Mouse (Mus musculus) thymus, adult 18-20 months (tissue): ENCODE data around the gene Acd.

ENCODE experiments used
- DNase-seq, 2 experiments: peaks; one replicate each; pipeline ENCODE4 v3.0.0; 2022; ENCODE audit warnings: mixed read lengths in 2 of 2

Gene Acd

GRCm38 (mm10) chr8:105700966-105701824 is at the start of gene Acd, which contains the start of gene Pard6a:
Acd (minus strand) TSS chr8:105701102.
Pard6a (plus strand) TSS chr8:105701148.
- DNase-seq = peak; percentile 92 to 93

GRCm38 (mm10) chr8:105750606-105751005 is 49.7 kb upstream of the Acd start:
- DNase-seq = no peak

GRCm38 (mm10) chr8:105743301-105743700 is 42.4 kb upstream of the Acd start:
- no peak for DNase-seq

- no peak for DNase-seq
Observed at GRCm38 (mm10) chr8:105739216-105739615, 38.3 kb upstream of the Acd start.

GRCm38 (mm10) chr8:105732186-105732585 is 31.3 kb upstream of the Acd start:
- no peak for DNase-seq

- DNase-seq = no peak
Observed at GRCm38 (mm10) chr8:105727397-105728124, 26.7 kb upstream of the Acd start.

- DNase-seq = no peak
Observed at GRCm38 (mm10) chr8:105725726-105726125, 24.8 kb upstream of the Acd start.

- no peak for DNase-seq
Observed at GRCm38 (mm10) chr8:105722861-105723260, 22.0 kb upstream of the Acd start.

- DNase-seq = no peak
Observed at GRCm38 (mm10) chr8:105719637-105720036, 18.7 kb upstream of the Acd start.

- no peak for DNase-seq
Observed at GRCm38 (mm10) chr8:105716302-105716945, 15.5 kb upstream of the Acd start.

GRCm38 (mm10) chr8:105715042-105715441 is 14.1 kb upstream of the Acd start:
- peak in 1 of 2 experiments; percentile 7 for DNase-seq

- peak; percentile 65 to 77 for DNase-seq
Observed at GRCm38 (mm10) chr8:105714139-105714538, 13.2 kb upstream of the Acd start.

- DNase-seq = no peak
Observed at GRCm38 (mm10) chr8:105712286-105712685, 11.4 kb upstream of the Acd start.

GRCm38 (mm10) chr8:105709317-105709716 is 8.4 kb upstream of the Acd start:
- DNase-seq = peak in 1 of 2 experiments; percentile 10

- peak in 1 of 2 experiments; percentile 18 for DNase-seq
Observed at GRCm38 (mm10) chr8:105708675-105709074, 7.8 kb upstream of the Acd start.

GRCm38 (mm10) chr8:105707498-105708403 is 6.8 kb upstream of the Acd start, which contains the start of the genes 4933405L10Rik and Enkd1:
4933405L10Rik (plus strand) TSS chr8:105707655.
Enkd1 (minus strand) TSS chr8:105708210.
- DNase-seq = peak; percentile 77 to 87

- DNase-seq = peak in 1 of 2 experiments; percentile 8
Observed at GRCm38 (mm10) chr8:105706426-105706825, 5.5 kb upstream of the Acd start.

GRCm38 (mm10) chr8:105704955-105705354 is 4.1 kb upstream of the Acd start:
- DNase-seq = no peak

GRCm38 (mm10) chr8:105704146-105704812 is 3.4 kb upstream of the Acd start:
- no peak for DNase-seq

- peak in 1 of 2 experiments; percentile 6 for DNase-seq
Observed at GRCm38 (mm10) chr8:105702731-105703415, 2.0 kb upstream of the Acd start.

- no peak for DNase-seq
Observed at GRCm38 (mm10) chr8:105702001-105702401, 1.1 kb upstream of the Acd start.
